Mouse (Mus musculus): ENCODE data around the gene Atg16l1. TPM values are rescaled to one million over a fixed set of nuclear protein-coding genes. Genes with fewer than 3 reads are reported as not detected.
A peak's percentile ranks its signal among the peaks of the same experiment; 100 is the strongest.

Atg16l1 gene
- polyA plus RNA-seq (2015; fragmentation: Nextera tagmentation; extraction: Ambion mirVana), result 29.7 and 31.6 TPM in 2 replicates

GRCm38 (mm10) chr1:87755641-87756470, at the start of gene Atg16l1:
TSS of gene Atg16l1 (plus strand) at chr1:87755870.
- Histone ChIP-seq H3K27ac (ENCODE audit: low read length) (peak within 1 kb of the TSS; percentile 88), H3K4me2 (replicated peaks; ENCODE audit: low read depth, low read length) (peak within 1 kb of the TSS; percentile 90), H3K9ac (replicated peaks; ENCODE audit: low read length) (peak within 1 kb of the TSS; percentile 91), H3K9me3 (ENCODE audit: low read length) (no peaks in the 10 kb centered on the region), H3K36me3 (ENCODE audit: insufficient read depth, low read length) (peaks cover 19% of the 10 kb centered on the region), H3K4me1 (ENCODE audit: insufficient read depth, low read length) (peaks cover 8% of the 10 kb centered on the region), H3K4me3 (ENCODE audit: low read length) (peak within 1 kb of the TSS; percentile 94), H3K27me3 (ENCODE audit: insufficient read depth, low read length) (no peaks in the 10 kb centered on the region)
- ATAC-seq (ENCODE audit: low FRiP score, low TSS enrichment), result peak; percentile 99
- under 1% methylated on average over 79 of the region's 79 CpGs for WGBS

- H3K4me1 ChIP-seq (ENCODE audit: insufficient read depth, low read length), result no peaks in the 10 kb centered on the region
- H3K9me3 ChIP-seq (ENCODE audit: low read length), result peaks cover 5% of the 10 kb centered on the region
- H3K27ac ChIP-seq (ENCODE audit: low read length), result no peak overlapping the region
- no peak for ATAC-seq (ENCODE audit: low FRiP score, low TSS enrichment)
- H3K4me2 ChIP-seq (replicated peaks; ENCODE audit: low read depth, low read length), result no peak overlapping the region
- no peaks in the 10 kb centered on the region for H3K27me3 ChIP-seq (ENCODE audit: insufficient read depth, low read length)
- no peaks in the 10 kb centered on the region for H3K36me3 ChIP-seq (ENCODE audit: insufficient read depth, low read length)
- WGBS, result 88% methylated on average over 3 of the region's 3 CpGs
- H3K9ac ChIP-seq (replicated peaks; ENCODE audit: low read length), result no peak overlapping the region
- no peak overlapping the region for H3K4me3 ChIP-seq (ENCODE audit: low read length)
Observed at GRCm38 (mm10) chr1:87706361-87706760, 49.3 kb upstream of the Atg16l1 start.

GRCm38 (mm10) chr1:87709020-87709419, 46.6 kb upstream of the Atg16l1 start:
- 81% methylated on average over 6 of the region's 6 CpGs for WGBS
- Histone ChIP-seq H3K9ac (replicated peaks; ENCODE audit: low read length) (no peak overlapping the region), H3K4me3 (ENCODE audit: low read length) (no peak overlapping the region), H3K4me1 (ENCODE audit: insufficient read depth, low read length) (no peaks in the 10 kb centered on the region), H3K9me3 (ENCODE audit: low read length) (peaks cover 5% of the 10 kb centered on the region), H3K27ac (ENCODE audit: low read length) (no peak overlapping the region), H3K4me2 (replicated peaks; ENCODE audit: low read depth, low read length) (no peak overlapping the region), H3K27me3 (ENCODE audit: insufficient read depth, low read length) (no peaks in the 10 kb centered on the region), H3K36me3 (ENCODE audit: insufficient read depth, low read length) (no peaks in the 10 kb centered on the region)
- ATAC-seq (ENCODE audit: low FRiP score, low TSS enrichment), result no peak

GRCm38 (mm10) chr1:87709661-87710270, 45.9 kb upstream of the Atg16l1 start:
- no peaks in the 10 kb centered on the region for H3K27me3 ChIP-seq (ENCODE audit: insufficient read depth, low read length)
- no peak overlapping the region for H3K9ac ChIP-seq (replicated peaks; ENCODE audit: low read length)
- H3K4me2 ChIP-seq (replicated peaks; ENCODE audit: low read depth, low read length), result no peak overlapping the region
- H3K4me1 ChIP-seq (ENCODE audit: insufficient read depth, low read length), result no peaks in the 10 kb centered on the region
- H3K36me3 ChIP-seq (ENCODE audit: insufficient read depth, low read length), result no peaks in the 10 kb centered on the region
- no peak overlapping the region for H3K4me3 ChIP-seq (ENCODE audit: low read length)
- no peak for ATAC-seq (ENCODE audit: low FRiP score, low TSS enrichment)
- H3K27ac ChIP-seq (ENCODE audit: low read length), result no peak overlapping the region
- 87% methylated on average over 7 of the region's 7 CpGs for WGBS
- H3K9me3 ChIP-seq (ENCODE audit: low read length), result peaks cover 5% of the 10 kb centered on the region

GRCm38 (mm10) chr1:87711938-87712613, 43.6 kb upstream of the Atg16l1 start:
- 83% methylated on average over 10 of the region's 10 CpGs for WGBS
- ATAC-seq (ENCODE audit: low FRiP score, low TSS enrichment), result no peak
- H3K4me2 ChIP-seq (replicated peaks; ENCODE audit: low read depth, low read length), result no peak overlapping the region

GRCm38 (mm10) chr1:87712614-87712971, 43.1 kb upstream of the Atg16l1 start:
- WGBS, result 44% methylated on average over 1 of the region's 1 CpGs
- Histone ChIP-seq H3K36me3 (ENCODE audit: insufficient read depth, low read length) (no peaks in the 10 kb centered on the region), H3K27ac (ENCODE audit: low read length) (no peak overlapping the region), H3K27me3 (ENCODE audit: insufficient read depth, low read length) (no peaks in the 10 kb centered on the region), H3K4me2 (replicated peaks; ENCODE audit: low read depth, low read length) (no peak overlapping the region), H3K9me3 (ENCODE audit: low read length) (peaks cover 5% of the 10 kb centered on the region), H3K4me1 (ENCODE audit: insufficient read depth, low read length) (no peaks in the 10 kb centered on the region), H3K9ac (replicated peaks; ENCODE audit: low read length) (no peak overlapping the region), H3K4me3 (ENCODE audit: low read length) (no peak overlapping the region)
- ATAC-seq (ENCODE audit: low FRiP score, low TSS enrichment), result no peak

More at GRCm38 (mm10) chr1:87711938-87712613, 43.6 kb upstream of the Atg16l1 start:
- Histone ChIP-seq H3K9ac (replicated peaks; ENCODE audit: low read length) (no peak overlapping the region), H3K4me3 (ENCODE audit: low read length) (no peak overlapping the region), H3K36me3 (ENCODE audit: insufficient read depth, low read length) (no peaks in the 10 kb centered on the region), H3K4me1 (ENCODE audit: insufficient read depth, low read length) (no peaks in the 10 kb centered on the region), H3K9me3 (ENCODE audit: low read length) (peaks cover 5% of the 10 kb centered on the region), H3K27ac (ENCODE audit: low read length) (no peak overlapping the region), H3K27me3 (ENCODE audit: insufficient read depth, low read length) (no peaks in the 10 kb centered on the region)

- Histone ChIP-seq H3K36me3 (ENCODE audit: insufficient read depth, low read length) (no peaks in the 10 kb centered on the region), H3K27ac (ENCODE audit: low read length) (no peak overlapping the region), H3K4me2 (replicated peaks; ENCODE audit: low read depth, low read length) (no peak overlapping the region), H3K4me1 (ENCODE audit: insufficient read depth, low read length) (no peaks in the 10 kb centered on the region), H3K27me3 (ENCODE audit: insufficient read depth, low read length) (no peaks in the 10 kb centered on the region), H3K4me3 (ENCODE audit: low read length) (no peak overlapping the region), H3K9me3 (ENCODE audit: low read length) (no peaks in the 10 kb centered on the region), H3K9ac (replicated peaks; ENCODE audit: low read length) (no peak overlapping the region)
- ATAC-seq (ENCODE audit: low FRiP score, low TSS enrichment), result peak; percentile 84
- WGBS, result 28% methylated on average over 8 of the region's 8 CpGs
Observed at GRCm38 (mm10) chr1:87721382-87721781, 34.3 kb upstream of the Atg16l1 start.

- Histone ChIP-seq H3K27me3 (ENCODE audit: insufficient read depth, low read length) (no peaks in the 10 kb centered on the region), H3K9me3 (ENCODE audit: low read length) (no peaks in the 10 kb centered on the region), H3K4me3 (ENCODE audit: low read length) (no peak overlapping the region), H3K4me2 (replicated peaks; ENCODE audit: low read depth, low read length) (no peak overlapping the region), H3K36me3 (ENCODE audit: insufficient read depth, low read length) (no peaks in the 10 kb centered on the region), H3K9ac (replicated peaks; ENCODE audit: low read length) (no peak overlapping the region), H3K27ac (ENCODE audit: low read length) (no peak overlapping the region), H3K4me1 (ENCODE audit: insufficient read depth, low read length) (no peaks in the 10 kb centered on the region)
- no peak for ATAC-seq (ENCODE audit: low FRiP score, low TSS enrichment)
- WGBS, result 42% methylated on average over 2 of the region's 2 CpGs
Observed at GRCm38 (mm10) chr1:87722081-87722480, 33.6 kb upstream of the Atg16l1 start.

GRCm38 (mm10) chr1:87723351-87723750, 32.3 kb upstream of the Atg16l1 start:
- Histone ChIP-seq H3K4me1 (ENCODE audit: insufficient read depth, low read length) (no peaks in the 10 kb centered on the region), H3K9ac (replicated peaks; ENCODE audit: low read length) (no peak overlapping the region), H3K4me3 (ENCODE audit: low read length) (no peak overlapping the region), H3K4me2 (replicated peaks; ENCODE audit: low read depth, low read length) (no peak overlapping the region), H3K9me3 (ENCODE audit: low read length) (no peaks in the 10 kb centered on the region), H3K27me3 (ENCODE audit: insufficient read depth, low read length) (no peaks in the 10 kb centered on the region), H3K27ac (ENCODE audit: low read length) (no peak overlapping the region), H3K36me3 (ENCODE audit: insufficient read depth, low read length) (no peaks in the 10 kb centered on the region)
- ATAC-seq (ENCODE audit: low FRiP score, low TSS enrichment), result no peak
- 70% methylated on average over 4 of the region's 4 CpGs for WGBS
